Mouse (Mus musculus) lung, postnatal 0 days (tissue): Measurements from ENCODE around the gene Speer4f1. TPM values are rescaled to one million over a fixed set of nuclear protein-coding genes. Genes with fewer than 3 reads are reported as not detected.
"Not testable (repeated sequence)": the region's sequence is repeated elsewhere in the genome, so short reads cannot be mapped to it uniquely, and the experiment has no call there.

Experiments
- ATAC-seq: fragments of 200-750 bp; cut with Nextera tagmentation; 2 replicates; pipeline ENCODE4 v1.8.0; 2017; ENCODE audit warnings: moderate library complexity
- DNase-seq: peaks from one replicate; pipeline ENCODE4 v3.0.0-alpha.2; 2016; ENCODE audit warnings: low spot score
- H3K27ac ChIP-seq: fragments of 300-500 bp; sonication (generic); 2 replicates; pipeline ENCODE4 v1.5.1; 2014; ENCODE audit warnings: antibody characterized with exemption, mild to moderate bottlenecking, low read length, mixed read lengths
- H3K27me3 ChIP-seq: fragments of 300-500 bp; sonication (generic); replicated peaks from 2 replicates; pipeline ENCODE4 v1.6.1; 2014; ENCODE audit warnings: low read length, mixed read lengths; ENCODE audit not compliant: insufficient read depth
- H3K36me3 ChIP-seq: fragments of 300-500 bp; sonication (generic); 2 replicates; pipeline ENCODE4 v1.6.1; 2014; ENCODE audit warnings: low read length, mixed read lengths; ENCODE audit not compliant: insufficient read depth
- H3K4me1 ChIP-seq: fragments of 300-500 bp; sonication (generic); 2 replicates; pipeline ENCODE4 v1.6.1; 2014; ENCODE audit warnings: antibody characterized with exemption, low read depth, low read length, mixed read lengths; ENCODE audit not compliant: insufficient read depth
- H3K4me2 ChIP-seq: fragments of 300-500 bp; sonication (generic); replicated peaks from 2 replicates; pipeline ENCODE4 v1.6.1; 2014; ENCODE audit warnings: low read depth, mild to moderate bottlenecking, low read length, moderate library complexity, mixed read lengths
- H3K4me3 ChIP-seq: fragments of 300-500 bp; sonication (generic); 2 replicates; pipeline ENCODE4 v1.5.1; 2014; ENCODE audit warnings: low read depth, low read length
- H3K9ac ChIP-seq: fragments of 300-500 bp; sonication (generic); replicated peaks from 2 replicates; pipeline ENCODE4 v1.6.1; 2014; ENCODE audit warnings: low read depth, mild to moderate bottlenecking
- H3K9me3 ChIP-seq: fragments of 300-500 bp; sonication (generic); 2 replicates; pipeline ENCODE4 v1.6.1; 2016; ENCODE audit warnings: low read length, mixed read lengths
- CTCF ChIP-seq: IDR thresholded peaks from 2 replicates; pipeline ENCODE4 v1.5.1; 2016; ENCODE audit warnings: antibody characterized with exemption, mild to moderate bottlenecking
- EP300 ChIP-seq: IDR thresholded peaks from 2 replicates; pipeline ENCODE4 v1.6.1; 2016; ENCODE audit warnings: antibody characterized with exemption, mild to moderate bottlenecking, control low read depth
- WGBS: fragments of 180-500 bp; shearing (Covaris S2); extraction: QIAGEN DNeasy Blood & Tissue Kit; methylation state at CpG from one replicate; pipeline ENCODE4 v1.1.7; 2014; 5-methylcytosine and 5-hydroxymethylcytosine counted together
- polyA plus RNA-seq: library from polyadenylated mRNA; unstranded; fragments of >200 nt; fragmentation: Nextera tagmentation; extraction: Ambion mirVana; gene quantifications from 2 replicates; pipeline ENCODE4 v1.2.1, GENCODE M21; 2015

Gene Speer4f1
- not detected in 2 replicates for polyA plus RNA-seq

DNA sequence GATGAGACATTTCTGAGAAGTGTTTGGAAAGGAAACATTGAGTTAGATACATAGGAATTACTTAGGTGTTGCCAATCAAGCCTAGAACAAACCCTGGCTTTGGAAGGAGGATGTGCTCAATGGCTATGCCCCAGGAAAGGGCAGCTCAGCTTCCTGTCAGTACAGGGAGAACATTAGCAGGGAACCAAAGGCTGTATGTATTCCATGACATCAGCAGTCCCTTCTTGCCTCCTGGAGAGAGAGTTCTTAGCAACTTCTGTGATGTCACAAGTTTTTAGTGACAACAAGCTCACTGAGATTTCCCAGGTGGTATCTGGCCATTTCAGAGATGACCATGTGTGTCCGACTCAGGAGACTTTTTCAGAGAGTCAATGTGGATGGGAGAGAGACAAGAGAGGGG, at the start of gene Speer4f1:
Speer4f1 (plus strand) TSS at position 301 of the 400 bp plus-strand sequence.
- DNase-seq, H3K9me3 ChIP-seq, H3K4me2 ChIP-seq, H3K4me1 ChIP-seq, H3K27ac ChIP-seq, H3K27me3 ChIP-seq, ATAC-seq, H3K4me3 ChIP-seq, H3K9ac ChIP-seq, H3K36me3 ChIP-seq: not testable (repeated sequence)
- 89% methylated on average over 1 of the region's 1 CpGs for WGBS

DNA sequence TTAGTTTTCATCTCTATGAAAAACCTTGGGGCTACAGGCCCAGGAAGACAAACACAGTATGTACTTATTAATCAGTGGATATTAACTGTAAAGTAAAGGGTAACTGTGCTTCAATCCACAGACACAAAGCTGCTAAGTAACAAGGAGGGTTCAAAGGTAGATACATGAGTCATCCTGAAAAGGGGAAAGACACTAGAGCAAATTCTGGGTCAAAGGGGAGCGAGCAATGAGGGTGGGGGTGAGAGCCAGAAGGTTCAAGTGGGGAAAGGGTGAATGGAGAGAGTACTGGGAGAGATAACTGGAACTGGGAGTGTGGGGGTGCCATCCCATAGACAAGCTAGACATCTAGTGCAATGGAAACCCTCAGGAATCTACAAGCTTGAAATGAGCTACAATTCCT, 49.0 kb upstream of the Speer4f1 start:
- WGBS, result 71% methylated on average over 1 of the region's 1 CpGs
- Histone ChIP-seq H3K4me2 (no peak overlapping the region), H3K9ac (no peak overlapping the region), H3K4me3 (no peak overlapping the region), H3K27me3 (no peaks in the 10 kb centered on the region), H3K27ac (no peak overlapping the region), H3K4me1 (no peaks in the 10 kb centered on the region), H3K9me3 (no peaks in the 10 kb centered on the region), H3K36me3 (no peaks in the 10 kb centered on the region)
- DNase-seq, result no peak
- ATAC-seq, result no peak
- TF ChIP-seq CTCF (no peak), EP300 (no peak)

DNA sequence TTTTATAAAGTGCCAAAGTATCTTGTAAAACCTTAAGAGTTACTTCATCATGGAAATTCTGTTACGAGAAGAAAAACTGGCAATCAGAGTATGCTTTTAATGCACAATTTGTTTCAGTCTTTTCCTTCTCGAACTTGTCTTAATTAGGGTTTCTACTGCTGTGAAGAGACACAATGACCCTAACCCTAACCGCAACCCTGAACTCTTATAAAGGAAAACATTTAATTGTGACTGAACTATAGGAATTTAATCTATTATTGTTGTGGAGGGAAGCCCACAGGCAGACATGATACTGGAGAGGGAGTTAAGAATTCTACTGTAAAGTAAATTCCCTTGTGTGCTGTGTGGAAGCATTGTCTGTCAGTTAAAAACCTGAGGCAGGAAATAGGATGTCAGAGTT, 41.2 kb upstream of the Speer4f1 start:
- Histone ChIP-seq H3K9me3 (no peaks in the 10 kb centered on the region), H3K4me2 (no peak overlapping the region), H3K27ac (no peak overlapping the region), H3K27me3 (no peaks in the 10 kb centered on the region), H3K36me3 (no peaks in the 10 kb centered on the region), H3K4me1 (no peaks in the 10 kb centered on the region), H3K9ac (no peak overlapping the region), H3K4me3 (no peak overlapping the region)
- TF ChIP-seq CTCF (no peak), EP300 (no peak)
- ATAC-seq (no peak), DNase-seq (no peak)
- 94% methylated on average over 3 of the region's 3 CpGs for WGBS

DNA sequence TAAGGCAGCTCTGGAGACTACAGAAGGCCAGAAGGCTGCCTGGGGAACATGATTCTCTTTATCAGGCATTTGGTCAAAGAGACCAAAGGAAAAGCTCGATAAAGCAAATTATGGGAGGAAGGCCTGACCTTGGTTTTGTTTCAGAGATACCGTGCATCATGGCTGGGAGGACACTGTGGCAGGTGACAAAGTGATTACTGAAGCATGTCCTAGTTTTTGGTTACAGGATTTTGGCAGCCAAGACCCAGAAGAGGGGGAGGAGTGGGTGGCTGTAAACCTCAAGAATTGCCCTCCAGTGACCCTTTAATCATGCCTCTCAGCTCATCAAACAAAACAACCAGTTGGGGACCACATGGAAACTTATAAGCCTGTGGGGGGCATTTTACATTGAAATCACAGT, 39.7 kb upstream of the Speer4f1 start:
- Histone ChIP-seq H3K36me3 (no peaks in the 10 kb centered on the region), H3K9ac (no peak overlapping the region), H3K9me3 (no peaks in the 10 kb centered on the region), H3K4me2 (no peak overlapping the region), H3K27me3 (no peaks in the 10 kb centered on the region), H3K4me1 (no peaks in the 10 kb centered on the region), H3K27ac (no peak overlapping the region), H3K4me3 (no peak overlapping the region)
- WGBS, result 56% methylated on average over 2 of the region's 2 CpGs
- TF ChIP-seq EP300, result no peak
- no peak for TF ChIP-seq CTCF
- ATAC-seq (no peak), DNase-seq (no peak)

GRCm38 (mm10) chr5:17439487-17440102, 36.3 kb upstream of the Speer4f1 start:
- no peak overlapping the region for H3K27ac ChIP-seq
- H3K4me3 ChIP-seq, result no peak overlapping the region
- no peak for DNase-seq
- ATAC-seq, result no peak
- no peaks in the 10 kb centered on the region for H3K9me3 ChIP-seq
- no peaks in the 10 kb centered on the region for H3K36me3 ChIP-seq
- no peak overlapping the region for H3K9ac ChIP-seq
- no peaks in the 10 kb centered on the region for H3K27me3 ChIP-seq
- no peaks in the 10 kb centered on the region for H3K4me1 ChIP-seq
- no peak overlapping the region for H3K4me2 ChIP-seq
- TF ChIP-seq EP300 (no peak), CTCF (no peak)

GRCm38 (mm10) chr5:17454059-17454458, 21.8 kb upstream of the Speer4f1 start:
- DNase-seq, result peak; percentile 25
- TF ChIP-seq EP300 (peak; percentile 94), CTCF (no peak)
- WGBS, result 55% methylated on average over 5 of the region's 5 CpGs
- H3K36me3 ChIP-seq, result no peaks in the 10 kb centered on the region
- no peak for ATAC-seq
- no peak overlapping the region for H3K9ac ChIP-seq
- H3K27ac ChIP-seq, result no peak overlapping the region
- no peaks in the 10 kb centered on the region for H3K9me3 ChIP-seq
- H3K27me3 ChIP-seq, result no peaks in the 10 kb centered on the region
- no peak overlapping the region for H3K4me2 ChIP-seq
- no peak overlapping the region for H3K4me3 ChIP-seq
- no peaks in the 10 kb centered on the region for H3K4me1 ChIP-seq
